Mouse (Mus musculus): ENCODE results near the gene N4bp1.

GRCm38 (mm10) chr8:86854686-86855085, 30.4 kb downstream of the N4bp1 start:
- TF ChIP-seq POLR2A (IDR thresholded peaks at IDR 0.05; ENCODE audit: borderline replicate concordance, control insufficient read depth, low read depth, low read length) (no peak), CTCF (IDR thresholded peaks at IDR 0.05; ENCODE audit: control insufficient read depth, insufficient read depth, low read length) (no peak)
